28 mouse cellular contexts compared by ENCODE assay signal in the genomic region with DNA sequence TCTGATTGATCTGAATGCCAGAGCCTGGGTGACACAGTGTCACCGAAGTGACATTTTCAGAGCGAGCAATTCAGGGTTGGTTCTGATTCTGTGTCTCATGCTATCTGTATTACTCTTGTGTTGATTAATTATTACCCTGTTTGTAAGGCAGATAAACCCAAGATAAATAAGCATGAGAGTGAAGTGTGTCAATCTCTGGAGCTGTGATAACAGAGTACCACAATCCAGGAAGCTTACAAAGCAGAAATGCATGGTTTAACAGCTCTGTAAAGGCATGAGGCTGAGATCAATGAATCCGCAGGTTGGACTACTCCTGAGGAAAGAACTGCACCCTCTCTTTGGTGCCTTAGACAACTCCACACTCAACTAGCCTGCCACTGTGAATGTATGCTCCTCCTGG.
"Had no signal": no experiment of that assay in that cellular context is flagged by ENCODE, and none has a peak within 500 bp of the region (broad histone marks: within the 10 kb centered on the region; RNA-seq: fewer than 3 reads in every experiment).

No protein-coding gene starts in this region.

- H3K9ac ChIP-seq: embryonic facial prominence, embryonic 12.5 days; embryonic facial prominence, embryonic 13.5 days; embryonic facial prominence, embryonic 15.5 days; forebrain, embryonic 12.5 days; forebrain, embryonic 13.5 days; forebrain, embryonic 15.5 days; forebrain, postnatal 0 days had no signal

- H3K4me3 ChIP-seq: embryonic facial prominence, embryonic 10.5 days; embryonic facial prominence, embryonic 12.5 days; embryonic facial prominence, embryonic 13.5 days; embryonic facial prominence, embryonic 15.5 days; erythroblast, embryonic 14.5 days; forebrain, embryonic 10.5 days; forebrain, embryonic 12.5 days; forebrain, embryonic 13.5 days; forebrain, embryonic 15.5 days; gastrocnemius, adult 2 months; heart, adult 2 months had no signal

- ATAC-seq: forebrain, embryonic 13.5 days; forebrain, embryonic 14.5 days; forebrain, embryonic 15.5 days; forebrain, embryonic 16.5 days; forebrain, postnatal 0 days had no signal

- H3K27me3 ChIP-seq: embryonic facial prominence, embryonic 12.5 days; embryonic facial prominence, embryonic 13.5 days; embryonic facial prominence, embryonic 15.5 days; forebrain, embryonic 13.5 days; forebrain, embryonic 15.5 days had no signal

- H3K27ac ChIP-seq: embryonic facial prominence, embryonic 10.5 days; embryonic facial prominence, embryonic 12.5 days; embryonic facial prominence, embryonic 13.5 days; embryonic facial prominence, embryonic 15.5 days; forebrain, embryonic 10.5 days; forebrain, embryonic 12.5 days; forebrain, embryonic 13.5 days; forebrain, embryonic 15.5 days; gastrocnemius, adult 2 months; heart, adult 2 months had no signal

- H3K36me3 ChIP-seq: embryonic facial prominence, embryonic 10.5 days; embryonic facial prominence, embryonic 12.5 days; embryonic facial prominence, embryonic 13.5 days; embryonic facial prominence, embryonic 15.5 days; forebrain, embryonic 10.5 days; forebrain, embryonic 12.5 days; forebrain, embryonic 15.5 days had no signal

- H3K9me3 ChIP-seq: embryonic facial prominence, embryonic 10.5 days; embryonic facial prominence, embryonic 13.5 days; embryonic facial prominence, embryonic 15.5 days; forebrain, embryonic 12.5 days; forebrain, embryonic 13.5 days; forebrain, embryonic 15.5 days had no signal

- DNase-seq: cerebellum, adult 8-10 months; cerebellum, adult 9-10 months; cerebellum, adult 9-11 months; cerebellum, postnatal 10 days; cerebellum, postnatal 14 days; cerebellum, postnatal 25 days; cerebellum, postnatal 36 days; embryo, embryonic 11 days; forebrain, postnatal 0 days; gastrocnemius, adult 2 months; gastrocnemius, postnatal 10 days; gastrocnemius, postnatal 14 days; gastrocnemius, postnatal 25 days; gastrocnemius, postnatal 36 days; heart, adult 11 months; heart, adult 18-20 months; heart, adult 2 months had no signal

- H3K4me2 ChIP-seq: embryonic facial prominence, embryonic 12.5 days; embryonic facial prominence, embryonic 13.5 days; embryonic facial prominence, embryonic 15.5 days; forebrain, embryonic 12.5 days; forebrain, embryonic 13.5 days; forebrain, embryonic 15.5 days had no signal

- H3K4me1 ChIP-seq: embryonic facial prominence, embryonic 10.5 days; embryonic facial prominence, embryonic 12.5 days; embryonic facial prominence, embryonic 13.5 days; embryonic facial prominence, embryonic 15.5 days; forebrain, embryonic 10.5 days; forebrain, embryonic 12.5 days; forebrain, embryonic 13.5 days; forebrain, embryonic 15.5 days had no signal
